Mouse (Mus musculus) effector memory CD4-positive, alpha-beta T cell, adult 5 months (primary cell): ENCODE data around the gene Itga3. TPM values are rescaled to one million over a fixed set of nuclear protein-coding genes. Genes with fewer than 3 reads are reported as not detected.

Experiments used
- polyA plus RNA-seq: library from polyadenylated mRNA; unstranded; fragments of 100-300 nt; shearing (Covaris generic); gene quantifications from one replicate; pipeline ENCODE4 v1.2.1, GENCODE M21; 2017

The Itga3 gene
- 3.9 TPM for polyA plus RNA-seq

DNA sequence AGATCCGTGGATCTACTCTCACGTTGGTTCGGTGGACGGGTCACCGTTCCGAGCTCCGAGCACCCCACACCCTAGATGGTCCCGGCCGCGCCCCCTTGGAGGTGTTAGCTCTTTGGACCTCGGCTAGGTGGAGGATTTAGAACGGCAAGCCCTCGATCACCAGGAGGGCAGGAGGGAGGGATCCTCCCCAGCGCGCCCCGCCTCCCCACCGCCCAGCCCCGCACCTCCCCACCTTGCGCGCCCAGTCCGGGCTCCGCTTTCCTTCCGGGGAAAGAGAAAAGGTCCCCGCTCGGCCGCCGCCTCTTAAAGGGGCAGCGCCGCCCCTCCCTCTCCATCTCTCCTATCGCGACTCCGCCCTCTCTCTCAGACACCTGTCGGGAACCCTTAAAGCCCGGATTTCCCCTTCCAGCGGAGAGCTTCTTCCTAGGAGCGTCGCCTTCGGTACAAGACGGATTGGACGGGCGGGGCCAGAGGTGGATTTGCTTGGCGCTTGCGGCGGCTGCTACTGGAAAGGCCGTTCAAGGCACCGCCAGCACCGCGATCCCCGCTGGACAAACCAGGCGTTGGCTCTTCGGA, at the start of gene Itga3:
Gene Itga3 (minus strand): TSS at position 266 of the 576 bp plus-strand sequence.

DNA sequence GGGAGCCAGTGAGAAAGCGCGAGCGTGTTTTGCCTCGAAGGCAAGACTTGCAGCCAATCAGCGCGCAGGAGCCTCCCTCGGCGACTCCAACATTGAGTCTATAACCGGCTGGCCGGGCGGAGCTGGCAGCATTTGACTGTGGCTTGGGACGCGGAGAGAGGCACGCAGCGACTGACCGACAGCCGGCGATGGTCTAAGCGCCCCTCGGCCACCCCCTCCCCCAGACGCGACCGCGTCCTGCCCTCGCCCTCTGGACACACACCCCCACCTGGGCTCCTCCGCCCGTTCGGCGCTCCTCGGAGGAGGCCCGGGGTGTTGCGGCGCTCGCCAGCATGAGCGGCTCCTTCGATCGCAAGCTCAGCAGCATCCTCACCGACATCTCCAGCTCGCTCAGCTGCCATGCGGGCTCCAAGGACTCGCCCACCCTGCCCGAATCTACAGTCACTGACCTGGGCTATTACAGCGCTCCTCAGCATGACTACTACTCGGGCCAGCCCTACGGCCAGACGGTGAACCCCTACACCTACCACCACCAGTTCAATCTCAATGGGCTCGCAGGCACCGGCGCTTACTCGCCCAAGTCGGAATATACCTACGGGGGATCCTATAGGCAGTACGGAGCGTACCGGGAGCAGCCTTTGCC, 43.5 kb upstream of the Itga3 start, which contains the start of gene Dlx3:
Gene Dlx3 (plus strand): TSS at position 130 of the 643 bp plus-strand sequence.

DNA sequence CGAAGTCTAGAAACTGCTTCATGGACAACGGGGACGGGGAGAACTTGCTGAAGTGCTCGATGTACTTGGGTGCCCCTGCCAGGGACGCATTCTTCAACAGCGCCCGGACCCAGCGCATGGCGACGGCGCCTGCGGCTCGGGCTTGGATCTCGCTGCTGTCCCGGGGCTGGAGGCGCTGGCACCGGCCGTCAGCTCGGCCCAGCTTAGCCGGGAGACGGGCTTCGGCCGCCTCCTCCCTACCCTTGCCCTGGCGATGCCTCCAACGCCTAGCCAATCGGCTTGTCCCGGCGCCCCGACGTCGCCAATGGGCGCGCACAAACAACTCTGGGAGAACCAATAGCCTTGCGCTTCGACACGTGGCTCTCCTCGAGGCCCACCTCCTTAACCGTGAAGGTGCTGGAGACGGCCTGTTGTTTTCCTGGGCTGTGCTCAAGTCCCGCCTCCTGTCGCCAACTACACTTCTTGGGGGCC, 35.4 kb downstream of the Itga3 start, which contains the start of gene Pdk2:
Gene Pdk2 (minus strand): TSS at position 216 of the 471 bp plus-strand sequence.

DNA sequence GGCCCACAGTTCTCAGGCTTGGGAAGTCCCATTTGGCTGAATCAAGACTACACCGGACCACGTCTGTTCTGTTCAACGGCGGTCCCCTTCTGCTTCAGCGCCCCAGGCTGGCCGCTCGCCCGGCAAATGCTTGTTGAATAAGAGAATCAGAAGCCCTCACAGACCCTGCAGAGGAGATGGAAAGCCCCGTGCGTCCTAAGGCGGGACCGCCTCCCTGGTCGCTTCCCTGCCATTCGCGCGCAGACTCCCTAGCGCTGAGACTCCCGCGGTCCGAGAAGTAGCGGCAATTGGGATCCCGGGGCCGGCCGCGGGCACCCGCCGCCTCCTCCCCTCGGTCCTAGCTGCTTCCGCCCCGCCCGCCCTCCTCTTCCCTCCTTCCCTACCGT, 67.0 kb downstream of the Itga3 start, which contains the start of gene Samd14:
Gene Samd14 (plus strand): TSS at position 251 of the 386 bp plus-strand sequence.

Other genes starting within 250 kb of the Itga3 start
- not detected for gene Col1a1, start 140.6 kb downstream of the Itga3 start, polyA plus RNA-seq
- gene Hils1, start 109.2 kb downstream of the Itga3 start, polyA plus RNA-seq = not detected
- not detected for gene Sgca, start 100.5 kb downstream of the Itga3 start, polyA plus RNA-seq
- 12.3 TPM for gene Ppp1r9b, start 85.8 kb downstream of the Itga3 start, polyA plus RNA-seq
- not detected for gene Samd14, start 66.9 kb downstream of the Itga3 start, polyA plus RNA-seq
- gene Pdk2, start 35.4 kb downstream of the Itga3 start, polyA plus RNA-seq = 8.8 TPM
- not detected for gene Dlx3, start 43.3 kb upstream of the Itga3 start, polyA plus RNA-seq
- not detected for gene Dlx4, start 69.5 kb upstream of the Itga3 start, polyA plus RNA-seq
- not detected for gene Tac4, start 184.7 kb upstream of the Itga3 start, polyA plus RNA-seq
- gene Kat7, start 233.4 kb upstream of the Itga3 start, polyA plus RNA-seq = 89.5 TPM